Mouse (Mus musculus): ENCODE measurements around the gene Agrp. TPM values are rescaled to one million over a fixed set of nuclear protein-coding genes. Genes with fewer than 3 reads are reported as not detected.

Agrp gene
- polyA plus RNA-seq, 1 experiment from 2014 or later = 0.73 TPM

DNA sequence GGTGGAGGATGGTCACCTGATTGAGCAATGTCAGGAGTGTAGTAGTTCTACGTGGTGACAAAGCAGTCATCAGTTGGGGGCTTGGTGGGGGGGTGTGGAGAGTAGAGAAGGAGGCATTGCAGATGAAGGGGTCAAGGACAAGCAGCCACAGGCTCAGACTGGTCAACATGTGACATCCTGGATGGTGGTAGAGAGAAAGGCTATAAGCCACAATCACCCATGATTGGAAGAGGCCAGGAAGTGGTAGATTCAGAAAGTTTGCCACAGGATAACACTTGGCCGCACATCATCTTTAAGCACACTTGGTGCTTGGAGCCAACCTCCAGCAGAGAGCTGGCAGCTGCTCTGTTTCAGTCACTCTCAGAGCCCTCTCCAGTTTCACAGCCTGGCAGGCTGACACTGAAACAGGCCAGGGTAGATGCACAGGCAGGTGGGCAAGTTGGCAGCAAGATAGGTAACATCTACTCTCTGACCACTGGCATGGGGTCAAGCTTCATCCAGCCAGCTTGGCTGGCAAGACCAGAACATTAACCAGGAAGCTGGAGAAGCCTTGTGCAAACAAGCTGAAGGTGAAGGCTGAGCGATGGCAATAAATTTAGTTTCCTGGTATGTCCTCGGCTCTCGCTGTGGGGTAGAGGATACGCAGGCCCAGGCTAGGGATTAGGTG is 100.0 kb downstream of the Agrp start:
- no peaks in the 10 kb centered on the region for H3K9me3 ChIP-seq (ENCODE audit: control insufficient read depth, low read length)
- H3K4me3 ChIP-seq (ENCODE audit: low read depth, low read length) = no peak overlapping the region
- H3K27me3 ChIP-seq (ENCODE audit: control insufficient read depth, insufficient read depth, low read length) = no peaks in the 10 kb centered on the region
- DNase-seq (ENCODE audit: low spot score) (no peak), ATAC-seq (ENCODE audit: insufficient number of reproducible peaks, low FRiP score, low TSS enrichment, low read depth) (no peak)
- no peak overlapping the region for H3K27ac ChIP-seq (replicated peaks; ENCODE audit: low read depth, low read length)
- H3K4me2 ChIP-seq (ENCODE audit: low read depth, severe bottlenecking) = no peak overlapping the region
- H3K4me1 ChIP-seq (ENCODE audit: control insufficient read depth, insufficient read depth, low read length) = peaks cover 5% of the 10 kb centered on the region
- no peak overlapping the region for H3K9ac ChIP-seq (ENCODE audit: low read length)
- H3K36me3 ChIP-seq (ENCODE audit: control insufficient read depth, insufficient read depth, low read length) = peaks cover 4% of the 10 kb centered on the region; the same call in 1 of the 2 replicates
- WGBS = 89% methylated on average over 6 of the region's 6 CpGs

DNA sequence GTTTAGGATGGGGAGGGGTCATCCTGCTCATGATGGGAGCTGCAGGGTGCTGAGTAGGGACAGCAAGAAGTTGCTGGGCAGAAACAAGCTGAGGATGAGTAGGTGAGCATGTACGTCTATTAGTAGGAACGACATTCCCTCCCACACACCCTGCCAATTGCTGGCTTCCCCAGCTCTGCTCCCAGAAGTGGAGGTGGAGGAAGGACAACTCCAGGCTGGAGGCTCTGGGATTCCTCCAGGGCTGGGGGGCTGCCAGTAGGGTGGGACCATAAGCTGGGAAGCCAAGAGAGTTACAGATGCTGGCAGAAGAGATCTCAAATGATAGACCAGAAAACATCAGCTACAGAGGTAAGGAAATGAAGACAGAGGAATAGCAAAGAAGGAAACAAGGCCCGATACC is 100.6 kb downstream of the Agrp start:
- H3K4me2 ChIP-seq (ENCODE audit: low read depth, severe bottlenecking) = no peak overlapping the region
- no peak for ATAC-seq (ENCODE audit: insufficient number of reproducible peaks, low FRiP score, low TSS enrichment, low read depth)

DNA sequence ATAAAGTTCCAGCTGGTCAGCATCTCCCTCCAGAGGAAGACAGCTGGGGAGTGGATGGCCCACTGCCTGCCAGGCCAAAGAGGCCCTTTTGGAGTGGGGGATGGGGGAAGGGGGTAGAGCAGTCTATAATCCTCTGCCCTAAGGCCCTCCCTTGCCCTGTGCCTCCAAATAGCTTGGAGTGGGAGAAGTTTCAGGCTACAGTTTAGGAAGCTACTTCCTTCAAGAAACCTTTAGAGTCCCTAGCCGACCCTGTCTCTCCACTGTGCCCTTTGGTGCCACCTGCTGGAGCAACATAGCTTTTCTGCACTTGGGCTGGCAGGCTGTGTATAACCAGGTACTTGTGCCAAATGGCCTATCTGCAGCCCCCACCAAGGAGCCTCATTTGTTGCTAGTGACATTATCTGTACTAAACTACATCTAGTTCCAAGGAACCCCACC is 103.3 kb downstream of the Agrp start:
- Histone ChIP-seq H3K9me3 (ENCODE audit: control insufficient read depth, low read length) (no peaks in the 10 kb centered on the region), H3K4me3 (ENCODE audit: low read depth, low read length) (no peak overlapping the region), H3K9ac (ENCODE audit: low read length) (no peak overlapping the region), H3K4me2 (ENCODE audit: low read depth, severe bottlenecking) (0 out of 2 replicates have a peak overlapping the region, but pooled peaks have one; percentile 5), H3K27me3 (ENCODE audit: control insufficient read depth, insufficient read depth, low read length) (no peaks in the 10 kb centered on the region), H3K4me1 (ENCODE audit: control insufficient read depth, insufficient read depth, low read length) (peaks cover 8% of the 10 kb centered on the region), H3K27ac (replicated peaks; ENCODE audit: low read depth, low read length) (peak overlapping the region; percentile 14; the same call in 1 of the 2 replicates), H3K36me3 (ENCODE audit: control insufficient read depth, insufficient read depth, low read length) (peaks cover 4% of the 10 kb centered on the region; the same call in 1 of the 2 replicates)
- peak; percentile 92 for DNase-seq (ENCODE audit: low spot score)
- WGBS = 4% methylated on average over 1 of the region's 1 CpGs
- ATAC-seq (ENCODE audit: insufficient number of reproducible peaks, low FRiP score, low TSS enrichment, low read depth) = peak; percentile 63; the same call in 1 of the 2 replicates

More for the DNA sequence above, 100.6 kb downstream of the Agrp start:
- H3K4me1 ChIP-seq (ENCODE audit: control insufficient read depth, insufficient read depth, low read length) = peaks cover 5% of the 10 kb centered on the region
- no peak overlapping the region for H3K4me3 ChIP-seq (ENCODE audit: low read depth, low read length)
- WGBS = 89% methylated on average over 3 of the region's 3 CpGs
- peaks cover 4% of the 10 kb centered on the region; the same call in 1 of the 2 replicates for H3K36me3 ChIP-seq (ENCODE audit: control insufficient read depth, insufficient read depth, low read length)
- H3K27me3 ChIP-seq (ENCODE audit: control insufficient read depth, insufficient read depth, low read length) = no peaks in the 10 kb centered on the region
- H3K9me3 ChIP-seq (ENCODE audit: control insufficient read depth, low read length) = no peaks in the 10 kb centered on the region
- no peak overlapping the region for H3K9ac ChIP-seq (ENCODE audit: low read length)
- DNase-seq (ENCODE audit: low spot score) = no peak
- no peak overlapping the region for H3K27ac ChIP-seq (replicated peaks; ENCODE audit: low read depth, low read length)

DNA sequence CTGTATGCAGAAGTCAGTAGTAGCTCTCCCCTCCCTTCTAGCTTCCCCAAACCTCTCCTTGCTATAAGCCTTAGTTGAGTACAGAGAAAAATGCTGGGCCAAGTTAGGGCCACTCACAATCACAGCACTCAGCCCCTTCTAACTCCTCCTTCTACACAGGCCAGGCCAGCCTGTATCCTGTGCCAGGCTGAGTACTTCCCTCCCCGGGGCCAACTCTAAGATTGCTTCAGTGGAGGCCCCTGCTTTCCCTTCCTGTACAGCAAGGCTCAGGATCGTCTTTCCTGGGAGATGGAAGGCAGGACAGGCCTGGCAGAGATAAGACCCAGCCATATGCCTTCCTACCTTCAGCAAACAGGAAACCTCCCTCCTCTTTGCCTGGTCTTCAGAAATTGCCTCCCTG is 103.8 kb downstream of the Agrp start:
- Histone ChIP-seq H3K4me1 (ENCODE audit: control insufficient read depth, insufficient read depth, low read length) (peaks cover 8% of the 10 kb centered on the region), H3K9ac (ENCODE audit: low read length) (no peak overlapping the region), H3K4me2 (ENCODE audit: low read depth, severe bottlenecking) (no peak overlapping the region), H3K36me3 (ENCODE audit: control insufficient read depth, insufficient read depth, low read length) (peaks cover 6% of the 10 kb centered on the region; the same call in 1 of the 2 replicates), H3K9me3 (ENCODE audit: control insufficient read depth, low read length) (no peaks in the 10 kb centered on the region), H3K4me3 (ENCODE audit: low read depth, low read length) (no peak overlapping the region), H3K27ac (replicated peaks; ENCODE audit: low read depth, low read length) (peak overlapping the region; percentile 14; the same call in 1 of the 2 replicates), H3K27me3 (ENCODE audit: control insufficient read depth, insufficient read depth, low read length) (no peaks in the 10 kb centered on the region)
- DNase-seq (ENCODE audit: low spot score) (no peak), ATAC-seq (ENCODE audit: insufficient number of reproducible peaks, low FRiP score, low TSS enrichment, low read depth) (0 out of 2 replicates have a peak, but pooled peaks have one; percentile 10)
- 23% methylated on average over 2 of the region's 2 CpGs for WGBS

DNA sequence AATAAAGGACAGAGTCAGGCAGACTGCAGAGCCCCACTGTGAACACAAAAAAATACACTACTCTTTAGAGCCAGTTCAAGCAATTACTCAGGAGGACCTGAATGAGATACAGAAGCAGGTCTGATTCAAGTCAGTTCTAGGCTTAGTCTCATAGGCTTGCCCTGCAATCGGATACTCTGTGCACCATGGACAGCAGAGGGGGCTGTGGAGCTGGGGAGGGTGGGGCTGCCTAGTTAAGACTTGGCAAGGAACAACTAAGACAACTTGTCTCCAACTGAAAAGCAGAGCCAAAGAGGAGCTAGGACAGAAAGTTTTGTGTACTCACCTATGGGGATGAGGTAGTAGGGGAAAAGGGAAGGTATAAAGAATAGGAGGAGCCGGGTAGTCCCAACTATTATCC is 105.4 kb downstream of the Agrp start:
- H3K4me3 ChIP-seq (ENCODE audit: low read depth, low read length) = no peak overlapping the region
- peaks cover 2% of the 10 kb centered on the region; the same call in 1 of the 2 replicates for H3K36me3 ChIP-seq (ENCODE audit: control insufficient read depth, insufficient read depth, low read length)
- no peak overlapping the region for H3K27ac ChIP-seq (replicated peaks; ENCODE audit: low read depth, low read length)
- no peak overlapping the region for H3K4me2 ChIP-seq (ENCODE audit: low read depth, severe bottlenecking)
- H3K9me3 ChIP-seq (ENCODE audit: control insufficient read depth, low read length) = no peaks in the 10 kb centered on the region
- peaks cover 8% of the 10 kb centered on the region for H3K4me1 ChIP-seq (ENCODE audit: control insufficient read depth, insufficient read depth, low read length)
- ATAC-seq (ENCODE audit: insufficient number of reproducible peaks, low FRiP score, low TSS enrichment, low read depth) = no peak
- no peaks in the 10 kb centered on the region for H3K27me3 ChIP-seq (ENCODE audit: control insufficient read depth, insufficient read depth, low read length)
- DNase-seq (ENCODE audit: low spot score) = peak; percentile 39
- H3K9ac ChIP-seq (ENCODE audit: low read length) = no peak overlapping the region
- WGBS = 56% methylated on average over 2 of the region's 2 CpGs

DNA sequence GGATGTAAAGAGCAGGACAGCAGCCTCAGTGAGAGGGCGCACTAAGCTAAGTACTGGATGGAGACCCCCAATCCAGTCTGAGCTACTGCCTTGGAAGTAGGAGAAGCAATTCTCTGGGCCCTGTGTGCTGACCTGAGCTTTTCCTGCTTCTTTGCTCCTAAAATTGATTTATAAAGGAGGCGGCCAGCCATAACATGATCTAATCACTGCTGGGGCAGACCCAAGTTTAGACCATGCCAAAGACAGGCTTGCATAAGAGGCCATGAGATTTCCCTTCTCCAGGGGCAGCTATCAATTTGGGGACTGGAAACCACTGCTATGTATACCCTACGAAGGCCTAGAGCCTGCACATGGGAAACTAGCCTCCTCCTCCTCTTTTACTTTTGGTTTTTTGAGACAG is 107.9 kb downstream of the Agrp start:
- 94% methylated on average over 3 of the region's 3 CpGs for WGBS
- Histone ChIP-seq H3K36me3 (ENCODE audit: control insufficient read depth, insufficient read depth, low read length) (peaks cover 7% of the 10 kb centered on the region; the same call in 1 of the 2 replicates), H3K4me3 (ENCODE audit: low read depth, low read length) (no peak overlapping the region), H3K4me2 (ENCODE audit: low read depth, severe bottlenecking) (no peak overlapping the region), H3K27me3 (ENCODE audit: control insufficient read depth, insufficient read depth, low read length) (no peaks in the 10 kb centered on the region), H3K27ac (replicated peaks; ENCODE audit: low read depth, low read length) (no peak overlapping the region), H3K4me1 (ENCODE audit: control insufficient read depth, insufficient read depth, low read length) (peaks cover 8% of the 10 kb centered on the region), H3K9ac (ENCODE audit: low read length) (no peak overlapping the region), H3K9me3 (ENCODE audit: control insufficient read depth, low read length) (no peaks in the 10 kb centered on the region)
- DNase-seq (ENCODE audit: low spot score) = no peak
- no peak for ATAC-seq (ENCODE audit: insufficient number of reproducible peaks, low FRiP score, low TSS enrichment, low read depth)

DNA sequence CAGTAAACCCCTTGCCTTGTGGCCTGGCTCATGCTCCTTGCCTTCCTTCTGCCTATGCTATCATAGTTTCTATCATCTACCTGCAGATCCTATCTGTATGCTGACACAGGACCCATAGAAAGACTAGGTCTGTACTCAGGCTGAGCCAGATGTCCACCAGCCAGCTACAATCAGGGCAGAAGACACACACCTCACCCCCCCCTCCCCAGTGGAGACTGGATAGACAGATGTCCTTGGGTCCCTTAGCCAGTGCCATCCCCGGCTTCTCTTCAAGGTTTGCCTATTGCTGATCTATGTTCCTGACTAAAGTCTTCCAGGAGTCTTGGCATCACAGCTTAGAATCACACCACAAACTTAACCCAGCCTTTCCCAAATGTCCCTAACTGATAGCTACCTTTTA is 109.0 kb downstream of the Agrp start:
- peaks cover 11% of the 10 kb centered on the region; the same call in 1 of the 2 replicates for H3K36me3 ChIP-seq (ENCODE audit: control insufficient read depth, insufficient read depth, low read length)
- peaks cover 3% of the 10 kb centered on the region; the same call in 1 of the 2 replicates for H3K4me1 ChIP-seq (ENCODE audit: control insufficient read depth, insufficient read depth, low read length)
- no peak for ATAC-seq (ENCODE audit: insufficient number of reproducible peaks, low FRiP score, low TSS enrichment, low read depth)
- DNase-seq (ENCODE audit: low spot score) = no peak
- no peaks in the 10 kb centered on the region for H3K9me3 ChIP-seq (ENCODE audit: control insufficient read depth, low read length)
- no peak overlapping the region for H3K4me3 ChIP-seq (ENCODE audit: low read depth, low read length)
- H3K9ac ChIP-seq (ENCODE audit: low read length) = no peak overlapping the region
- no peak overlapping the region for H3K27ac ChIP-seq (replicated peaks; ENCODE audit: low read depth, low read length)
- H3K4me2 ChIP-seq (ENCODE audit: low read depth, severe bottlenecking) = no peak overlapping the region
- no peaks in the 10 kb centered on the region for H3K27me3 ChIP-seq (ENCODE audit: control insufficient read depth, insufficient read depth, low read length)
- WGBS = 91% methylated on average over 1 of the region's 1 CpGs

DNA sequence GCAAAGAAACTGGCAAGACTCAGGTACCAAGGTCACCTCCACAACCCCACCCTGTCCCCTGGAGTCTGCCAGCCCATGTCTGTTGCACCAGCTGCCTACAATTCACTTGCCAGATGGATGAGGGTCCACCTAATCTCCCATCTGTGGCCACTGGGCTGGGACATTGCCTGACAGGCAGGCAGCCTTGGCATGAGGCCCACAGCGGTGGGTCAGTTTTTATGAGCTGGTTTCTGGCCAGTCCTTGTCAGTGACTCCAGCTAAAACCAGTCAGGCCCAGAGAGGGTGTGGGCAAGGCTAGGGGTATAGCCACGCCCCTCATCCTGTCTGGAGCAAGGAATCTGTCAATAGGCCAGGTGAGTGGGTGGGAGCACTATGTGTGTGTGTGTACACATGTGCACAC is 110.1 kb downstream of the Agrp start:
- H3K9me3 ChIP-seq (ENCODE audit: control insufficient read depth, low read length) = no peaks in the 10 kb centered on the region
- peaks cover 13% of the 10 kb centered on the region for H3K4me1 ChIP-seq (ENCODE audit: control insufficient read depth, insufficient read depth, low read length)
- H3K9ac ChIP-seq (ENCODE audit: low read length) = no peak overlapping the region
- 78% methylated on average over 2 of the region's 2 CpGs for WGBS
- no peak overlapping the region for H3K27ac ChIP-seq (replicated peaks; ENCODE audit: low read depth, low read length)
- no peaks in the 10 kb centered on the region for H3K27me3 ChIP-seq (ENCODE audit: control insufficient read depth, insufficient read depth, low read length)
- H3K4me2 ChIP-seq (ENCODE audit: low read depth, severe bottlenecking) = no peak overlapping the region
- ATAC-seq (ENCODE audit: insufficient number of reproducible peaks, low FRiP score, low TSS enrichment, low read depth) (no peak), DNase-seq (ENCODE audit: low spot score) (no peak)
- peaks cover 17% of the 10 kb centered on the region; the same call in 1 of the 2 replicates for H3K36me3 ChIP-seq (ENCODE audit: control insufficient read depth, insufficient read depth, low read length)
- no peak overlapping the region for H3K4me3 ChIP-seq (ENCODE audit: low read depth, low read length)

Measured in limb, embryonic 11.5 days (tissue).